Mouse (Mus musculus): ENCODE measurements at regions not wholly inside any gene's neighbourhood (a gene's known extent, or its start where the extent isn't known, plus 50 kb on each side); places are given as distances from the start of the nearest gene placed in this dataset.

GRCm38 (mm10) chr13:37632835-37633440 lies 145.3 kb upstream of the Rreb1 start:
- DNase-seq, result no peak
- intact Hi-C loops (cut with DNase I), result no loop called here

GRCm38 (mm10) chr13:37636363-37636762 lies 141.8 kb upstream of the Rreb1 start:
- intact Hi-C loops (cut with DNase I), result no loop called here
- no peak for DNase-seq

DNA sequence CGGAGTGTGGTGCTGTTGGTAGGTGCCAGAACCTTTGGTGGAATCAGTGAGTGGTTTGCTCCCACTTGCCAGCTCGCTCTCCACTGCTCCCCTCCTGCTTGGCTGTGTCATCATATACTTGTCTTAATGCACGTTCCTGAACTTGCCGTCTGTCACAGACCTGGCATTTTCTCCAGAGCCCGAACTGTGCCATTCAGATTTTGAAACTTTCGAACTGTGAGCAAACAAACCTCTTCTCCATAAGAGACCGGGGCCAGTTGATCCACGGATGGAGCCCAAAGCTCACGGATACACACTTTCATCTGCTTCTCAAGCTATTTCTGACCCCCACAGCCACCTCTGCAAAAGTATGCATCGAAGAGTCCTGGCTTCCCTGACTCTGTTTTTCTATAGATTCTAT lies 141.0 kb upstream of the Rreb1 start:
- intact Hi-C loops (cut with DNase I), result no loop called here
- no peak for DNase-seq

GRCm38 (mm10) chr13:37638071-37638511 lies 140.1 kb upstream of the Rreb1 start:
- peak in 1 of 2 experiments; percentile 24 for DNase-seq
- intact Hi-C loops (cut with DNase I), result no loop called here

- intact Hi-C loops (cut with DNase I), result no loop called here
- no peak for DNase-seq
Observed at GRCm38 (mm10) chr13:37642410-37643093, 135.6 kb upstream of the Rreb1 start.

GRCm38 (mm10) chr13:37644751-37645181 lies 133.4 kb upstream of the Rreb1 start:
- no peak for DNase-seq
- intact Hi-C loops (cut with DNase I), result no loop called here

GRCm38 (mm10) chr13:37649467-37650080 lies 128.6 kb upstream of the Rreb1 start:
- intact Hi-C loops (cut with DNase I), result no loop called here
- DNase-seq, result no peak

DNA sequence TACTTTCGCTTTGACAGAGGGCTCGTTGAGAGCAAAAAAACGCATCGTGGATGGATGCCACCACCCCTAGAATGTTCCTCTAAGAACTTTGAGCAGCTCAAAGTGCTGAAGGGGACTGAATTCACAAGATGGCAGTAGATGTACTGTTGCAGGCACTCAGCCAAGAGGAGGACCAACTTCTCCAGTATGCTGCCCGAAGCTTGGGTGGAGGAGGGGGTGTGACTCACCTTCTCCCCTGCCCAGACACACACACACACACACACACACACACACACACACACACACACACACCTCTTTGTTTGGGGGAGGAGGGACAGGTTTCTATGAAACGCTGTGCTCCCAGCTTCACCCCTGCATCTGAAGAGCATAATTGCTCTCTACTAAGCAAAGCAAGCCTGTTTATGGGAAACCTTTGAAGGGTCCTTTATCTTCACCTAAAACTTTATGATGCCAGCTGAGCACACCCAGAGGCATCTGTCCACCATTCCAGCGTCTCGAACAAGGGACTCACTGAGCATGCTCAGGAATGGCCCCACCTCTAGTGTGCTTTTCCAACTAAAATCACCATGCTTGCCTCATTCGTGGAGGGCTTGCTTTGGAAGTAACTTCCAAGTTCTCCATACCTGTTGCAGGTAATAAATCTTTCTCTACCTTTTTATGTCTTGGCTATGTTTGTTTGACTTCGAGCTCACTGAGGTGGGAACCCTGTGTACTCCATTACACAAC lies 126.8 kb upstream of the Rreb1 start:
- no peak for DNase-seq
- intact Hi-C loops (cut with DNase I), result no loop called here

- intact Hi-C loops (cut with DNase I), result no loop called here
- no peak for DNase-seq
Observed at GRCm38 (mm10) chr13:37654651-37655050, 123.5 kb upstream of the Rreb1 start.

DNA sequence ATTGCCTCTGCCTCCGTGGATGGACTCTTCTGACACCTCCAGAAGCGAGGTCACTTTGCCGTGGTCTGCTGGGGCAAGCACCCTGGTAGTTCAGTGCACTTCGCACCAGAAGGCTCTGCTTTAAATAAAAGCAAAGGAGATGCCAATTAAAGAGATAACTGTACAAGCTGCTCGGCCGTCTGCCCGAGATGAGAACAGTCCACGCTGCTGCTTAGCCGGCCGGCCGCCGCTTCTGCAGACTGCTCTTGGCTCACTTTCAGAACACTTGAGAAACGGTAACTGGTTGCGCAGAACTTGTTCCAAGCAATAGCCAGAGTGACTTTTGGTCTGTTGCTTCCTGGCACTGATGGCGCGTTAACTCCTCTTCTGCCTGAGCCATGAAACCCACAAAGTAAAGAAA lies 121.0 kb upstream of the Rreb1 start:
- DNase-seq, result peak; percentile 76 to 81
- intact Hi-C loops (cut with DNase I), result no loop called here

DNA sequence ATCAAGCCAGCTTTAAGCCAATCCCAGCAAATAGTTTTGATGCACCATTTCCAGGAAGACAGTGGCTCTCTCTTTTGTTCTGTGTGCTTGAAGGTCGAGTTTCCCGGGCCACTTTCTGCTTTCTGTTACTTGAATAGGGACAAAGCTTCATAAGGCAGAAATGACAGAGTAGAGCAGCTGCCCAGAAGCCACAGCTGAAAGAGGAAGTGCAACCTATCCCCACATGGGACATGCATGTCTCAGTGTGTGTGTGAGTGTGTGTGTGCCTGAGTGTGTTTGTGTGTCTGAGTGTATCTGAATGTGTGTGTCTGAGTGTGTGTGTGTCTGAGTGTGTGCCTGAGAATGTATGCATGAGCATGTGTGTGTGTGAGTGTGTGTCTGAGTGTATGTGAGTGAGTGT lies 120.2 kb upstream of the Rreb1 start:
- intact Hi-C loops (cut with DNase I), result no loop called here
- DNase-seq, result peak in 1 of 2 experiments; percentile 33

DNA sequence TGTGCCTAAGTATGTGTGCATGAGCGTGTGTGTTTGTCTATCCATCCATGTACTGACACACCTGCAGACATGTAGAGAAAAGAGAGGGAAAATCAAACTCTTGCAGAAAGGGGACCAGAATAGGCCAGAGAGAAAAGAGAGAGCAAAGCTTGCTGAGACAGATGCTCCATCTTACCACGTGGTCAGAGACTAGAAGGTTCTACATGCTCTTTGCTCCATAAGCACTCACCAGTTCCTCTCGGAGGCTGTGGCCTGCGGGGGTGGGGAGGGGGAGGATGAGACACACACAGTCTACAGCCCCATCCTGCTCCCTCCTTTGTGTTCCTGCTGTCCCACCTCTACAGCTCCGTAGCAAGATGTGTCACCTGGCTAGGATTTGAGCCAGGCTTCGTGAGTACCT lies 119.7 kb upstream of the Rreb1 start:
- DNase-seq, result no peak
- intact Hi-C loops (cut with DNase I), result no loop called here

- intact Hi-C loops (cut with DNase I), result no loop called here
- DNase-seq, result no peak
Observed at GRCm38 (mm10) chr13:37660083-37660482, 118.1 kb upstream of the Rreb1 start.

- no peak for DNase-seq
- intact Hi-C loops (cut with DNase I), result no loop called here
Observed at GRCm38 (mm10) chr13:37660668-37661067, 117.5 kb upstream of the Rreb1 start.

DNA sequence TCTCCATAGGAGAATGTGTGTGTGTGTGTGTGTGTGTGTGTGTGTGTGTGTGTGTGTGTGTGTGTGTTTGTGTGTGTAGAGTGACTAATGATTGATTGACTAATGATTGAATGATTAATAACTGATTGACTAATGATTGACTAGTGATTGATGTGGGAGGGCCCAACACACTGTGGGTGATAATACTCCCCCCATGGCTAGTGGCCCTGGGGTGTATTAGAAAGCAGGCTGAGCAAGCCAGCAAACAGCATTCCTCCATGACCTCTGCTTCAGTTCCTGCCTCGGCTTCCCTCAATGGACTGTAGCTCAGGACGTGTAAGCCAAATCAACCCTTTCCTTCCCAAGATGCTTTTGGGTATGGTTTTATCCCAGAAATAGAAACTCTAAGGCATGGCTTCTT lies 114.1 kb upstream of the Rreb1 start:
- no peak for DNase-seq
- intact Hi-C loops (cut with DNase I), result no loop called here

- no peak for DNase-seq
- intact Hi-C loops (cut with DNase I), result loop anchor here (5.0 kb wide), 1 partner anchor 119 kb away; no protein-coding TSS in a partner anchor
Observed at GRCm38 (mm10) chr13:37666207-37667003, 111.8 kb upstream of the Rreb1 start.

GRCm38 (mm10) chr13:37667386-37667785 lies 110.8 kb upstream of the Rreb1 start:
- no peak for DNase-seq
- intact Hi-C loops (cut with DNase I), result loop anchor here (5.0 kb wide), 1 partner anchor 120 kb away; no protein-coding TSS in a partner anchor

DNA sequence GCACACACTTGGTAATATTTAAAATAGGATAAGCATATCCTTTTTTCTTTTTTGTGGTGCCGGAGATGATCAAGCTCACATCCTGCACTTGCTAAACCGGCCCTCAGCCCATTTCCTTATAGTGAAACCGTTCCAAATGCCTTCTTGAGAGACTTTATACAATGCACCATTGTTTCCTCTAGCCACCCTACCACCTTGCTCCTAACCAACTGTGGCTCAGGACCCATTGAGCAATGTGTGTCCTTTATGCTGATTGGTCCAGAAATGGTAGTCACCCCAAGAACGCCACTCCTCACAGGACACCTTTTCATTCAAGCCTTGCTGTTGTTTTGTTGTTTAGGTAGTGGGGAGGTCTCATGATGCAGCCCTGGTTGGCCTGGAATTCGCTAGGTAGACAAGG lies 110.3 kb upstream of the Rreb1 start:
- no peak for DNase-seq
- intact Hi-C loops (cut with DNase I), result loop anchor here (5.0 kb wide), 1 partner anchor 121 kb away; no protein-coding TSS in a partner anchor

DNA sequence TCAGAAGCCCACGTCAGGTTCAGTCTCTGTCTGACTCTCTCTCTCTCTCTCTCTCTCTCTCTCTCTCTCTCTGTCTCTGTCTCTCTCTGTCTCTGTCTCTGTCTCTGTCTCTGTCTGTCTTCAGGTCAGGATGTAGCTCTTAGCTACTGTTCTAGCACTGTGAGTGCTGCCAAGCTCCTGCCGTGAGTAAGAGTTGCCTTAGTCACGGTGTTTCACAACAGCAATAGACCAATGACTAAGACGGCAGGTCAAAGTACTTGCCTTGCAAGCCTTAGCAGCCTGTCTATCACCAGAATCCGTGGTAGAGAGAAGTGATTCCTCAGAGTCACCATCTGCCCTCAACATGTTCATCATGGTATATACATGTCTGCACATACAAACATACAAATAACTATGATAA lies 107.1 kb upstream of the Rreb1 start:
- no peak for DNase-seq
- intact Hi-C loops (cut with DNase I), result no loop called here

DNA sequence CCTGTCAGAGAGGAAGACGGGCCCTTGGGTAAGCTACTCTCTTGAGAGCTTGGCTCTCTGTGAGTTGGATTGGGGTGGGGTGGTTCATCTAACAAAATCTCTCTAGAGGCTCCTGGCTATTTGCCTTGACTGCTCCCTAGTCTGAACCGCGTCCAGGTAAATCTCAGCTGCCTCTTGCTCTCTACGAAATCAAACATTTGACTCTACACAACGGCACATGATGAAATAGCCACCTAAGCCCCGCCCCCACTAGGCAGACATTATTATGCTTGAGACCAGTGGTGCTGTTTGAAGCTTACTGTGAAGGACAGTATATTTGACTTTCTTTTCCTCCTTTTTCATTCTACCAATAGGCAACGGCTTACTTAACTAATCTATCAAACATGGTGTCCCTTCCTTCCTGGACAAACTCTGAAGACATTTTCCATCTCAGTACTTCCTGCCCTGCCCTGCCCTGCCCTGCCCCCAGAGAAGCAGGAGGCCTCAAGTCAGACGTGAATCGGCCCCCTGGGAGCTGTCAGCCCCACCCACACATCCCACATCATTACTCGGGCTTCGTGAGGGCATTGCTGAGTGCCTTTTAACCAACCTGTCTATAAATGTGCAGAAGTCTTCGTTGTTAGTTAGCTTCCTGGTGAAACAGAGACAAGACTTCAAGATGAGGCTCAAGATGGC lies 103.4 kb upstream of the Rreb1 start:
- DNase-seq, result no peak
- intact Hi-C loops (cut with DNase I), result no loop called here
